Mouse (Mus musculus) embryo, embryonic 10.5 days (tissue): ENCODE results near the gene Taf10.
A peak's percentile ranks its signal among the peaks of the same experiment; 100 is the strongest.
"Not testable (repeated sequence)": the region's sequence is repeated elsewhere in the genome, so short reads cannot be mapped to it uniquely, and the experiment has no call there.

Experiments used
- DNase-seq: peaks from one replicate; pipeline ENCODE4 v3.0.0-alpha.2; 2015; ENCODE audit warnings: low spot score

Gene Taf10

DNA sequence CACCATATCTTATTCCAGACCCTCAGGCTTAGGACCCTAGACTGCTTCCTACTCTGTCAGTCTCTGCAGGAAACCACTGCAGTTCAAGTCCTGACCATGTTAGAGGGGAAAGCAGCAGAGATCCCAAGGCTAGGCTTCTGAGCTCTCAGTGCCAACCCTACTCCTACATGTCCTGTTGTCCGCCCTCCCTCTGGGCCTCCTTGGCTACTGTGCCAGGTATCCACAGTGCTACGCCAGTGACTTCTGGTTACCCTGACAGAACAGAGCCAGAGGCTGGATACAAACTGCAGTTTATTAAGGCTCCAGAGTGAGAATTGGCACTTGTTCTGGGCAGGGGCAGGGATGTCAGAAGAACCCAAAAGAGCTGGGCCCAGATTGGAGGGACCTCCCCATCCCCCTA is 8.6 kb upstream of the Taf10 start:
- DNase-seq = no peak

- peak; percentile 97 for DNase-seq
Observed at GRCm38 (mm10) chr7:105751491-105752433, 7.6 kb upstream of the Taf10 start, which contains the start of gene Tpp1. Gene Tpp1 (minus strand): TSS chr7:105752235.

DNA sequence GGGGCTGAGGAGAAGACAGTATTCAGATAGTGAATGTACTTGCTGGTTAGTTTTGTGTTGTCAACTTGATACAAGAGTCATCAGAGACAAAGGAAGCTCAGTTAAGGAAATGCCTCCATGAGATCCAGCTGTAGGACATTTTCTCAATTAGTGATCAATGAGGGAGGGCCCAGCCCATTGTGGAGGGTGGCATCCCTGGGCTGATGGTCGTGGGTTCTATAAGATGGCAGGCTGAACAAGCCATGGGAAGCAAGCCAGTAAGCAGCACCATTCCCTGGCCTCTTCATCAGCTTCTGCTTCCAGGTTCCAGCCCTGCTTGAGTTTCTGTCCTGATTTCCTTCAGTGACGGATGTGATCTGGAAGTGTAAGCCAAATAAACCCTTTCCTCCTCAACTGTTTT is 3.6 kb upstream of the Taf10 start:
- no peak for DNase-seq

GRCm38 (mm10) chr7:105743246-105743925 is 775 bp downstream of the Taf10 start:
- not testable (repeated sequence) for DNase-seq

GRCm38 (mm10) chr7:105742539-105743215 is 1.5 kb downstream of the Taf10 start:
- not testable (repeated sequence) for DNase-seq

- no peak for DNase-seq
Observed at GRCm38 (mm10) chr7:105741978-105742377, 2.2 kb downstream of the Taf10 start.

- DNase-seq = no peak
Observed at GRCm38 (mm10) chr7:105740851-105741250, 3.3 kb downstream of the Taf10 start.

DNA sequence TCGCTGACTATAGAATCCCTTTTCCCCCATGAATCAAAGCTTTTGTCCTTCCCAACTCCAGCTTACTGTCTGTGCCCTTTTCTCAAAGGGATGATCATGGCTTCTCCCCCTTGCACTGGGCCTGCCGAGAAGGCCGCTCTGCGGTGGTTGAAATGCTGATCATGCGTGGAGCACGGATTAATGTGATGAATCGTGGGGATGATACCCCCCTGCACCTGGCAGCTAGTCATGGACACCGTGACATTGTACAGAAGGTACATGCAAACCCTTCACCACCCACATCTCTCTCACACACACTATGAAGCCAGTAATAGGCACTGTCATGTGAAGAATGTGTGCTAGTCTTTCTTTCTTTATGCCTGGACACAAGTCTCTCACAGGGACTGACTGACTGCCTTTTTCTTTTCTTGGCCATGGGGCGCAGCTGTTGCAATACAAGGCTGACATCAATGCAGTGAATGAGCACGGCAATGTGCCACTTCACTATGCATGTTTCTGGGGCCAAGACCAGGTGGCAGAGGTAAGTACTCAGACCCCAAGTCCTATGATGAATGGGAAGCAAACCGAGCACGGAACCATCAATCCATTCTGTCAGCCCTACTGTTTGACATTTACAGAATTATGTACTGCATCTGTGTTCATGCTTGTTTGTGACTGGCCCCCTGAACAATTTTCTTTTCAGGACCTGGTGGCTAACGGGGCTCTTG is 3.9 kb downstream of the Taf10 start:
- no peak for DNase-seq

- peak; percentile 84 for DNase-seq
Observed at GRCm38 (mm10) chr7:105738948-105739347, 5.2 kb downstream of the Taf10 start.

DNA sequence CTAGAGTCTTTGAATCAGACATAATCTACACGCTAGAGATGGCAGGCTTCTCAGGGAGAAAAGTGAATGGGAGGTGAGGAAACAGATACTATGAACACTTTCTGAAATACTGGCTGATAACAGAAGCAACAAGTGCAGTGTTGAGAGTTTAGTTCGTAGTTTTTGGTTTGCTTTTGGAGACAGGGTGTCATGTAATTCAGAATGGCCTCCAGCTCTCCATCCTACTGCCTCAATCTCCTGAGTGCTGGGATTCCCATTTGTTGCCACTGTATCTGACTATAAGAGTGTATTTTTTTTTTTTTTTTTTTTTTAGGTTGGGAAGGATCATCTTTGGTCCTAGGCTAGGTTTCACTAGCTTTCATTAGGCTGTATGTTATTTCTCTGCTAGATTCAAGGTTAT is 5.9 kb downstream of the Taf10 start:
- DNase-seq = no peak

- DNase-seq = peak; percentile 19
Observed at GRCm38 (mm10) chr7:105737648-105738047, 6.5 kb downstream of the Taf10 start.

- DNase-seq = no peak
Observed at GRCm38 (mm10) chr7:105736911-105737521, 7.1 kb downstream of the Taf10 start, which contains the start of gene Rrp8. Gene Rrp8 (minus strand): TSS chr7:105737385.

GRCm38 (mm10) chr7:105736264-105736901 is 7.8 kb downstream of the Taf10 start, which contains the start of gene Ilk:
Gene Ilk (plus strand): TSS chr7:105736592.
- peak; percentile 92 for DNase-seq

GRCm38 (mm10) chr7:105735464-105735863 is 8.7 kb downstream of the Taf10 start:
- DNase-seq = peak; percentile 24

GRCm38 (mm10) chr7:105734826-105735225 is 9.3 kb downstream of the Taf10 start:
- DNase-seq = no peak

DNA sequence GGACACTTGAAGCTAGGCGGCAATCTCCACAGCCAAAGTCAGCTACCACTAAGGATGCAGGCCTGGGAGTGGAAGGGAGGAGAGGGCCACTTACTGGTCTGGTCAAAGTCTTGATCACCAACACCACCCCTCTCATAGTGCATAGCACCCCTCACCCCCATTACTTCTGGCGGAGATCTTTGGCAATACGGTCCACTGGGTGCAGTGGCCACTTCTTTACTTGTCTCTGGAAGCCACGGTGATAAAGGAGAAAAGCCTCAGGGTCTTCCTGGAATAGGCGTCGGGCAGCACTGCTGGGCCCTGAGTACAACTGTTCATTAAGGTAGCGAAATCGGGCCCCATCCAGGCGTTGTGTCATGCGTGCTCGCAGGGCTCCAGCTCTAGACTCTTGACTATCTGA is 10.3 kb downstream of the Taf10 start:
- no peak for DNase-seq

GRCm38 (mm10) chr7:105728701-105729428 is 15.3 kb downstream of the Taf10 start:
- no peak for DNase-seq

- no peak for DNase-seq
Observed at GRCm38 (mm10) chr7:105726980-105727325, 17.2 kb downstream of the Taf10 start.

GRCm38 (mm10) chr7:105726144-105726979 is 17.8 kb downstream of the Taf10 start:
- DNase-seq = peak; percentile 83
